Mouse (Mus musculus) C2C12 (cell line): ENCODE results near the gene Xxylt1.

Source experiments
- CTCF ChIP-seq: IDR thresholded peaks from one replicate; pipeline ENCODE4 v1.5.1; 2011; ENCODE audit not compliant: control insufficient read depth, insufficient read depth, insufficient read length
- FOSL1 ChIP-seq: IDR thresholded peaks from one replicate; pipeline ENCODE4 v1.8.0; 2011; ENCODE audit warnings: mild to moderate bottlenecking, low read length; ENCODE audit not compliant: poor library complexity, insufficient read depth, severe bottlenecking
- MYOD1 ChIP-seq: IDR thresholded peaks from one replicate; pipeline ENCODE4 v1.6.1; 2011; ENCODE audit warnings: low read depth; ENCODE audit not compliant: control insufficient read depth, insufficient read length

DNA sequence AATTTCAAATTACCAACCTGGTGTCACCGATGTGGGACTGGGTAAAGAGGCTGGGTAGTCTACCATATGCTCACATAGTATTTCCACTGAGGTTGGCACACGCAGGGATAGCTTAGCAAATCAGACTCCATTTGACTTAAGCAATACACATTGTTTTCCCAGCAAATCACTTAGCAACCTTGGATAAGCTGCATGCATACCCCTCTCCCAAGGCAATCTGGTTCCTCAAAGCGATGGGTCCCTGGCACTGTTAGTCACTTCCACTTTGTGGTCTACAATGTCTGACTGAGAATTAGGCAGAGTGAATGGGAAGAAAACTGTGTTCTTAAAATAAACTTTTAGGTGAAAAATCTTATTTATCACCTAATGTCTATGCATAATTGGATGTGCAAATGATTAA is 142.6 kb downstream of the Xxylt1 start:
- TF ChIP-seq CTCF (no peak), MYOD1 (no peak), FOSL1 (no peak)
